In genomic region chr11:22596076-22596804, GRCm38 (mm10) we compare ENCODE assay signal across 19 mouse cellular contexts.
DNase-seq lines count a peak whose midpoint lies in the region; ATAC-seq and TF ChIP-seq lines count a peak whose summit lies in the region.
"Had no signal": no experiment of that assay in that cellular context is flagged by ENCODE, and none has a peak within 500 bp of the region (broad histone marks: within the 10 kb centered on the region; RNA-seq: fewer than 3 reads in every experiment).

No protein-coding gene starts in this region.

- 0 out of 2 replicates have a peak, but pooled peaks have one; percentile 29 for ATAC-seq in common myeloid progenitor, adult 5-6 weeks (replicated peaks; ENCODE audit: low read depth, poor library complexity, severe bottlenecking)
- no peak for ATAC-seq in hindbrain, embryonic 12.5 days (ENCODE audit: low FRiP score)
- ATAC-seq: activated CD4-positive, CD25-positive, alpha-beta regulatory T cell, adult 4 months; forebrain, embryonic 15.5 days; intestine, embryonic 15.5 days had no signal

- no peaks in the 10 kb centered on the region for H3K27me3 ChIP-seq in heart, embryonic 10.5 days (ENCODE audit: insufficient read depth, poor library complexity, severe bottlenecking)
- no peaks in the 10 kb centered on the region for H3K27me3 ChIP-seq in hindbrain, embryonic 12.5 days
- H3K27me3 ChIP-seq: embryonic facial prominence, embryonic 12.5 days; forebrain, embryonic 15.5 days; intestine, embryonic 15.5 days had no signal

- in situ Hi-C loops in ES-E14 (cut with MboI; ENCODE audit: low sequenced_read_pairs in 2 of 2, unreplicated experiment in 2 of 2): no loop called here

- no peak overlapping the region for H3K9ac ChIP-seq in ES-E14 (ENCODE audit: insufficient read depth, low read depth, low read length, poor library complexity, severe bottlenecking)
- no peak overlapping the region for H3K9ac ChIP-seq in hindbrain, embryonic 12.5 days
- H3K9ac ChIP-seq: embryonic facial prominence, embryonic 12.5 days; forebrain, embryonic 15.5 days; hindbrain, embryonic 14.5 days; intestine, embryonic 15.5 days had no signal

- H3K4me3 ChIP-seq in heart, embryonic 10.5 days: no peak overlapping the region
- no peak overlapping the region for H3K4me3 ChIP-seq in ES-E14 (ENCODE audit: insufficient read depth in 1 of 2, low read depth in 1 of 2, low read length in 2 of 2, poor library complexity in 1 of 2, severe bottlenecking in 1 of 2)
- H3K4me3 ChIP-seq in hindbrain, embryonic 12.5 days: no peak overlapping the region
- H3K4me3 ChIP-seq: embryonic facial prominence, embryonic 12.5 days; forebrain, embryonic 15.5 days; intestine, embryonic 15.5 days had no signal

- peak; percentile 63 for DNase-seq in heart, embryonic 10.5 days (ENCODE audit: low spot score)
- DNase-seq in heart, postnatal 10 days: no peak
- DNase-seq in ES-E14 (ENCODE audit: low read depth, low spot score): no peak
- DNase-seq in urinary bladder, postnatal 36 days (ENCODE audit: low spot score in 2 of 2): no peak
- DNase-seq in layer of hippocampus, adult 9-11 months: no peak
- DNase-seq in urinary bladder, postnatal 14 days (ENCODE audit: low spot score): no peak
- DNase-seq: adrenal gland, postnatal 25 days; cerebellum, adult 2 months; cerebellum, postnatal 10 days; gastrocnemius, postnatal 10 days; heart, postnatal 14 days; kidney, adult 18-20 months had no signal

- peaks cover 17% of the 10 kb centered on the region; the same call in 1 of the 2 replicates for H3K4me1 ChIP-seq in heart, embryonic 10.5 days
- H3K4me1 ChIP-seq in ES-E14 (ENCODE audit: control insufficient read depth in 2 of 2, insufficient read depth in 2 of 2, low read length in 2 of 2, poor library complexity in 1 of 2): peaks cover 0 to 4% of the 10 kb centered on the region in 2 experiments; a peak in 1 of 4 replicates
- H3K4me1 ChIP-seq in hindbrain, embryonic 12.5 days: no peaks in the 10 kb centered on the region
- H3K4me1 ChIP-seq: embryonic facial prominence, embryonic 12.5 days; forebrain, embryonic 15.5 days; intestine, embryonic 15.5 days had no signal

- intact Hi-C loops in heart, postnatal 10 days (cut with DNase I): no loop called here

- 81% methylated on average over 8 of the region's 8 CpGs for WGBS in heart, embryonic 10.5 days
- WGBS in hindbrain, embryonic 12.5 days: 75% methylated on average over 8 of the region's 8 CpGs

- no peaks in the 10 kb centered on the region for H3K9me3 ChIP-seq in heart, embryonic 10.5 days
- H3K9me3 ChIP-seq in ES-E14 (ENCODE audit: control insufficient read depth, insufficient read depth, low read depth, low read length): no peaks in the 10 kb centered on the region
- no peaks in the 10 kb centered on the region for H3K9me3 ChIP-seq in hindbrain, embryonic 12.5 days (replicated peaks)
- H3K9me3 ChIP-seq: embryonic facial prominence, embryonic 12.5 days; forebrain, embryonic 15.5 days; intestine, embryonic 15.5 days had no signal

- no peak overlapping the region for H3K4me2 ChIP-seq in hindbrain, embryonic 12.5 days (replicated peaks)
- H3K4me2 ChIP-seq: embryonic facial prominence, embryonic 12.5 days; forebrain, embryonic 15.5 days; hindbrain, embryonic 14.5 days; intestine, embryonic 15.5 days had no signal

- no peak overlapping the region for H3K27ac ChIP-seq in heart, embryonic 10.5 days
- H3K27ac ChIP-seq in ES-E14 (ENCODE audit: insufficient read depth, low read depth, low read length, poor library complexity, severe bottlenecking): peak overlapping the region; percentile 71
- no peak overlapping the region for H3K27ac ChIP-seq in hindbrain, embryonic 12.5 days
- H3K27ac ChIP-seq: embryonic facial prominence, embryonic 12.5 days; forebrain, embryonic 15.5 days; hindbrain, embryonic 14.5 days; intestine, embryonic 15.5 days had no signal

- no peaks in the 10 kb centered on the region for H3K36me3 ChIP-seq in heart, embryonic 10.5 days
- H3K36me3 ChIP-seq in ES-E14 (ENCODE audit: control insufficient read depth, insufficient read depth, low read length, poor library complexity, severe bottlenecking): 0 out of 2 replicates have a peak, but pooled peaks cover 2% of the 10 kb centered on the region
- no peaks in the 10 kb centered on the region for H3K36me3 ChIP-seq in hindbrain, embryonic 12.5 days
- H3K36me3 ChIP-seq: embryonic facial prominence, embryonic 12.5 days; forebrain, embryonic 15.5 days; intestine, embryonic 15.5 days had no signal

TF ChIP-seq in ES-E14, 5 proteins besides CTCF, POLR2A, EP300 and RAD21:
- TF ChIP-seq HCFC1 (IDR thresholded peaks at IDR 0.05; ENCODE audit: borderline replicate concordance, insufficient read depth, low read length) (no peak), ZNF384 (IDR thresholded peaks at IDR 0.05; ENCODE audit: low read depth, low read length) (no peak), MAFK (IDR thresholded peaks at IDR 0.05; ENCODE audit: insufficient read depth, low read depth, low read length) (no peak), ZC3H11A (IDR thresholded peaks at IDR 0.05; ENCODE audit: borderline replicate concordance, low read depth, low read length) (no peak), CHD2 (IDR thresholded peaks at IDR 0.05; ENCODE audit: low read depth, low read length) (no peak)
